Mouse (Mus musculus) cerebellum, adult 2 months (tissue): ENCODE results near the gene Dner. TPM values are rescaled to one million over a fixed set of nuclear protein-coding genes. Genes with fewer than 3 reads are reported as not detected.

Experiments
- DNase-seq, 2 experiments: peaks; one replicate each; pipeline ENCODE4 v3.0.0; 2021
- H3K27ac ChIP-seq: fragments of 200-500 bp; 2 replicates; pipeline ENCODE4 v1.5.1; 2012; ENCODE audit warnings: low read length, control low read depth, inconsistent platforms; ENCODE audit not compliant: insufficient read depth
- H3K27me3 ChIP-seq: fragments of 200-500 bp; 2 replicates; pipeline ENCODE4 v1.6.1; 2012; ENCODE audit warnings: inconsistent platforms, mild to moderate bottlenecking, low read length, moderate library complexity; ENCODE audit not compliant: control insufficient read depth, insufficient read depth
- H3K4me1 ChIP-seq: fragments of 200-500 bp; 2 replicates; pipeline ENCODE4 v1.6.1; 2011; ENCODE audit warnings: low read length; ENCODE audit not compliant: control insufficient read depth, insufficient read depth
- H3K4me3 ChIP-seq: fragments of 200-500 bp; replicated peaks from 2 replicates; pipeline ENCODE3; 2011; ENCODE audit warnings: mild to moderate bottlenecking, low read depth, low read length, control low read depth; ENCODE audit not compliant: insufficient read depth
- CTCF ChIP-seq: fragments of 200-500 bp; IDR thresholded peaks from 2 replicates; pipeline ENCODE4 v1.5.1; 2011; ENCODE audit warnings: low read depth, mild to moderate bottlenecking, control low read depth, low read length, moderate library complexity, borderline replicate concordance; ENCODE audit not compliant: insufficient read depth
- POLR2A ChIP-seq: fragments of 200-500 bp; IDR thresholded peaks from 2 replicates; pipeline ENCODE4 v1.6.1; 2011; ENCODE audit warnings: low read length, control low read depth, borderline replicate concordance; ENCODE audit not compliant: insufficient read depth
- WGBS: fragments of 180-500 bp; shearing (Covaris S2); methylation state at CpG from one replicate; pipeline ENCODE4 v1.1.7; 2018; 5-methylcytosine and 5-hydroxymethylcytosine counted together
- polyA plus RNA-seq: library from polyadenylated mRNA; depleted of rRNA; stranded (reverse); fragments of >200 nt; gene quantifications from 2 replicates; pipeline ENCODE4 v1.2.3, GENCODE M21; 2012

Gene Dner
- polyA plus RNA-seq, 1 experiment: 277 TPM

- peaks cover 6% of the 10 kb centered on the region for H3K4me1 ChIP-seq
- peak overlapping the region; percentile 19 for H3K4me3 ChIP-seq
- TF ChIP-seq POLR2A: no peak
- no peak for TF ChIP-seq CTCF
- DNase-seq: peak in 1 of 2 experiments; percentile 12
- H3K27me3 ChIP-seq: no peaks in the 10 kb centered on the region
- no peak overlapping the region for H3K27ac ChIP-seq
- WGBS: 27% methylated on average over 16 of the region's 16 CpGs
Observed at GRCm38 (mm10) chr1:84619131-84619760, 76.8 kb downstream of the Dner start.

GRCm38 (mm10) chr1:84618094-84618493 is 77.9 kb downstream of the Dner start:
- 74% methylated on average over 1 of the region's 1 CpGs for WGBS
- H3K27ac ChIP-seq: no peak overlapping the region

GRCm38 (mm10) chr1:84616133-84616532 is 79.9 kb downstream of the Dner start:
- H3K27me3 ChIP-seq: no peaks in the 10 kb centered on the region
- H3K4me1 ChIP-seq: no peaks in the 10 kb centered on the region; the same call in 1 of the 2 replicates
- no peak for DNase-seq
- TF ChIP-seq CTCF (no peak), POLR2A (no peak)
- H3K27ac ChIP-seq: no peak overlapping the region
- H3K4me3 ChIP-seq: no peak overlapping the region

More at GRCm38 (mm10) chr1:84618094-84618493, 77.9 kb downstream of the Dner start:
- TF ChIP-seq POLR2A (no peak), CTCF (no peak)
- H3K27me3 ChIP-seq: no peaks in the 10 kb centered on the region
- peaks cover 6% of the 10 kb centered on the region for H3K4me1 ChIP-seq
- no peak for DNase-seq
- H3K4me3 ChIP-seq: no peak overlapping the region

- Histone ChIP-seq H3K27ac (no peak overlapping the region), H3K4me3 (no peak overlapping the region), H3K4me1 (no peaks in the 10 kb centered on the region), H3K27me3 (no peaks in the 10 kb centered on the region)
- DNase-seq: no peak
- 65% methylated on average over 7 of the region's 7 CpGs for WGBS
- TF ChIP-seq CTCF (no peak), POLR2A (no peak)
Observed at GRCm38 (mm10) chr1:84614596-84614995, 81.4 kb downstream of the Dner start.

GRCm38 (mm10) chr1:84613119-84613518 is 82.9 kb downstream of the Dner start:
- Histone ChIP-seq H3K27me3 (no peaks in the 10 kb centered on the region), H3K27ac (no peak overlapping the region), H3K4me1 (no peaks in the 10 kb centered on the region), H3K4me3 (no peak overlapping the region)
- 42% methylated on average over 8 of the region's 8 CpGs for WGBS
- DNase-seq: no peak
- TF ChIP-seq CTCF (no peak), POLR2A (no peak)

- DNase-seq: no peak
- no peaks in the 10 kb centered on the region for H3K4me1 ChIP-seq
- TF ChIP-seq POLR2A: no peak
- TF ChIP-seq CTCF: no peak
- H3K4me3 ChIP-seq: no peak overlapping the region
- 74% methylated on average over 3 of the region's 3 CpGs for WGBS
- no peaks in the 10 kb centered on the region for H3K27me3 ChIP-seq
- no peak overlapping the region for H3K27ac ChIP-seq
Observed at GRCm38 (mm10) chr1:84611331-84611730, 84.7 kb downstream of the Dner start.

GRCm38 (mm10) chr1:84599025-84599424 is 97.0 kb downstream of the Dner start:
- WGBS: 91% methylated on average over 5 of the region's 5 CpGs
- Histone ChIP-seq H3K27me3 (no peaks in the 10 kb centered on the region), H3K4me3 (no peak overlapping the region), H3K4me1 (no peaks in the 10 kb centered on the region), H3K27ac (no peak overlapping the region)
- TF ChIP-seq CTCF: no peak
- no peak for TF ChIP-seq POLR2A
- no peak for DNase-seq

GRCm38 (mm10) chr1:84596023-84596422 is 100.0 kb downstream of the Dner start:
- 34% methylated on average over 3 of the region's 3 CpGs for WGBS
- no peak for DNase-seq
- TF ChIP-seq POLR2A: no peak
- no peak for TF ChIP-seq CTCF
- Histone ChIP-seq H3K4me3 (no peak overlapping the region), H3K4me1 (no peaks in the 10 kb centered on the region), H3K27ac (no peak overlapping the region), H3K27me3 (no peaks in the 10 kb centered on the region)
